Comparison of ENCODE assay signal across 12 mouse cellular contexts in genomic region chr2:64885696-64886095, GRCm38 (mm10).
DNase-seq lines count a peak whose midpoint lies in the region; ATAC-seq and TF ChIP-seq lines count a peak whose summit lies in the region.
"Had no signal": no experiment of that assay in that cellular context is flagged by ENCODE, and none has a peak within 500 bp of the region (broad histone marks: within the 10 kb centered on the region; RNA-seq: fewer than 3 reads in every experiment).

No protein-coding gene starts in this region.

- H3K4me3 ChIP-seq in forebrain, embryonic 14.5 days (ENCODE audit: low read depth, low read length): no peak overlapping the region
- H3K4me3 ChIP-seq in forebrain, embryonic 12.5 days (replicated peaks): no peak overlapping the region
- no peak overlapping the region for H3K4me3 ChIP-seq in liver, embryonic 11.5 days (ENCODE audit: low read depth, low read length)
- H3K4me3 ChIP-seq in intestine, postnatal 0 days (ENCODE audit: low read depth, low read length): no peak overlapping the region
- H3K4me3 ChIP-seq: forebrain, embryonic 15.5 days; limb, embryonic 15.5 days; neural tube, embryonic 12.5 days had no signal

- no peak overlapping the region for H3K9ac ChIP-seq in forebrain, embryonic 14.5 days (ENCODE audit: low read length)
- H3K9ac ChIP-seq in forebrain, embryonic 12.5 days: no peak overlapping the region
- H3K9ac ChIP-seq in liver, embryonic 11.5 days (ENCODE audit: low read depth, low read length): no peak overlapping the region
- H3K9ac ChIP-seq in intestine, postnatal 0 days (ENCODE audit: low read depth, low read length): no peak overlapping the region
- H3K9ac ChIP-seq: forebrain, embryonic 15.5 days; limb, embryonic 15.5 days; neural tube, embryonic 12.5 days had no signal

- H3K4me1 ChIP-seq in forebrain, embryonic 14.5 days (ENCODE audit: control insufficient read depth, insufficient read depth, low read length): peaks cover 11% of the 10 kb centered on the region
- H3K4me1 ChIP-seq in forebrain, embryonic 12.5 days: peaks cover 12% of the 10 kb centered on the region; the same call in 1 of the 2 replicates
- no peaks in the 10 kb centered on the region for H3K4me1 ChIP-seq in liver, embryonic 11.5 days (replicated peaks; ENCODE audit: control insufficient read depth, insufficient read depth, low read length)
- H3K4me1 ChIP-seq in intestine, postnatal 0 days (replicated peaks; ENCODE audit: control insufficient read depth, insufficient read depth, low read length): no peaks in the 10 kb centered on the region
- H3K4me1 ChIP-seq: limb, embryonic 15.5 days; neural tube, embryonic 12.5 days had no signal

- H3K36me3 ChIP-seq in forebrain, embryonic 14.5 days (ENCODE audit: control insufficient read depth, insufficient read depth, low read length): no peaks in the 10 kb centered on the region
- H3K36me3 ChIP-seq in forebrain, embryonic 12.5 days (replicated peaks): no peaks in the 10 kb centered on the region
- H3K36me3 ChIP-seq in liver, embryonic 11.5 days (ENCODE audit: control insufficient read depth, insufficient read depth, low read length): no peaks in the 10 kb centered on the region
- H3K36me3 ChIP-seq in intestine, postnatal 0 days (ENCODE audit: control insufficient read depth, insufficient read depth): no peaks in the 10 kb centered on the region
- H3K36me3 ChIP-seq: forebrain, embryonic 15.5 days; limb, embryonic 15.5 days; neural tube, embryonic 12.5 days had no signal

- peak; percentile 51 for DNase-seq in forebrain, embryonic 14.5 days (ENCODE audit: low spot score)
- DNase-seq in kidney, postnatal 14 days: peak; percentile 18
- DNase-seq in kidney, adult 8-10 months: no peak
- peak; percentile 19 for DNase-seq in right cerebral cortex, postnatal 14 days
- no peak for DNase-seq in right cerebral cortex, adult 2 months (ENCODE audit: low spot score in 2 of 2)
- DNase-seq in liver, embryonic 11.5 days (ENCODE audit: low spot score): no peak
- DNase-seq: B cell, adult 2 months had no signal

- WGBS in forebrain, embryonic 14.5 days: 10% methylated on average over 5 of the region's 5 CpGs
- WGBS in forebrain, embryonic 12.5 days: 33% methylated on average over 5 of the region's 5 CpGs
- 79% methylated on average over 5 of the region's 5 CpGs for WGBS in liver, embryonic 11.5 days
- WGBS in intestine, postnatal 0 days: 33% methylated on average over 5 of the region's 5 CpGs

- no peak overlapping the region for H3K4me2 ChIP-seq in forebrain, embryonic 14.5 days (ENCODE audit: low read length)
- no peak overlapping the region for H3K4me2 ChIP-seq in forebrain, embryonic 12.5 days
- no peak overlapping the region for H3K4me2 ChIP-seq in liver, embryonic 11.5 days
- no peak overlapping the region for H3K4me2 ChIP-seq in intestine, postnatal 0 days (replicated peaks; ENCODE audit: low read depth)
- H3K4me2 ChIP-seq: forebrain, embryonic 15.5 days; limb, embryonic 15.5 days; neural tube, embryonic 12.5 days had no signal

- ATAC-seq in forebrain, embryonic 14.5 days: peak; percentile 62; the same call in 1 of the 2 replicates
- no peak for ATAC-seq in forebrain, embryonic 12.5 days (ENCODE audit: low FRiP score)
- no peak for ATAC-seq in liver, embryonic 11.5 days (replicated peaks; ENCODE audit: low FRiP score)
- no peak for ATAC-seq in intestine, postnatal 0 days
- ATAC-seq: forebrain, embryonic 15.5 days had no signal

- H3K27ac ChIP-seq in forebrain, embryonic 14.5 days (ENCODE audit: low read depth, low read length): no peak overlapping the region
- no peak overlapping the region for H3K27ac ChIP-seq in forebrain, embryonic 12.5 days
- H3K27ac ChIP-seq in liver, embryonic 11.5 days (ENCODE audit: low read depth, low read length): no peak overlapping the region
- H3K27ac ChIP-seq in intestine, postnatal 0 days (ENCODE audit: low read depth, low read length): no peak overlapping the region
- H3K27ac ChIP-seq: forebrain, embryonic 15.5 days; limb, embryonic 15.5 days; neural tube, embryonic 12.5 days had no signal

- no peak for TF ChIP-seq CTCF in intestine, postnatal 0 days (IDR thresholded peaks at IDR 0.05; ENCODE audit: low read depth)

- H3K9me3 ChIP-seq in forebrain, embryonic 14.5 days (replicated peaks; ENCODE audit: control insufficient read depth, low read length): no peaks in the 10 kb centered on the region
- H3K9me3 ChIP-seq in forebrain, embryonic 12.5 days: no peaks in the 10 kb centered on the region
- H3K9me3 ChIP-seq in liver, embryonic 11.5 days (ENCODE audit: control insufficient read depth, low read length): no peaks in the 10 kb centered on the region
- no peaks in the 10 kb centered on the region for H3K9me3 ChIP-seq in intestine, postnatal 0 days (ENCODE audit: control insufficient read depth)
- H3K9me3 ChIP-seq: forebrain, embryonic 15.5 days; limb, embryonic 15.5 days; neural tube, embryonic 12.5 days had no signal

- no peaks in the 10 kb centered on the region for H3K27me3 ChIP-seq in forebrain, embryonic 14.5 days (replicated peaks; ENCODE audit: control insufficient read depth, insufficient read depth, low read length)
- H3K27me3 ChIP-seq in forebrain, embryonic 12.5 days: no peaks in the 10 kb centered on the region
- no peaks in the 10 kb centered on the region for H3K27me3 ChIP-seq in liver, embryonic 11.5 days (replicated peaks; ENCODE audit: control insufficient read depth, insufficient read depth, low read length)
- no peaks in the 10 kb centered on the region for H3K27me3 ChIP-seq in intestine, postnatal 0 days (replicated peaks; ENCODE audit: control insufficient read depth, insufficient read depth, low read length)
- H3K27me3 ChIP-seq: forebrain, embryonic 15.5 days; limb, embryonic 15.5 days; neural tube, embryonic 12.5 days had no signal

Comparison
In these comparisons a context has a peak if more than half of its experiments do, and no peak if none do; other contexts are left out.
1. DNase-seq: peak in forebrain, embryonic 14.5 days (single experiment), kidney, postnatal 14 days (single experiment) and right cerebral cortex, postnatal 14 days (single experiment); none in kidney, adult 8-10 months (0 of 2), right cerebral cortex, adult 2 months (0 of 2) and liver, embryonic 11.5 days (single experiment).